Mouse (Mus musculus) spleen, embryonic (tissue): ENCODE results near the gene Raph1.

Source experiments
- CTCF ChIA-PET: fragments of 350-600 bp; sonication (Branson Sonifier 250); formaldehyde crosslinking; loops from one replicate; lab custom pipeline; 2022; lab: Charles Lee

The Raph1 gene

GRCm38 (mm10) chr1:60432497-60432896 lies 134.4 kb downstream of the Raph1 start:
- CTCF ChIA-PET: no interaction called here
